Mouse (Mus musculus) layer of hippocampus, adult 9-10 months (tissue): Measurements from ENCODE around the gene Nup107.

ENCODE experiments used
- DNase-seq: peaks from one replicate; pipeline ENCODE4 v3.0.0; 2022; ENCODE audit warnings: low spot score

The Nup107 gene

GRCm38 (mm10) chr10:117792141-117793091 lies at the start of gene Nup107:
TSS of gene Nup107 (minus strand) at chr10:117792705.
- DNase-seq: peak; percentile 99

GRCm38 (mm10) chr10:117841765-117842164 lies 49.3 kb upstream of the Nup107 start:
- no peak for DNase-seq

- no peak for DNase-seq
Observed at GRCm38 (mm10) chr10:117840431-117840995, 48.0 kb upstream of the Nup107 start.

GRCm38 (mm10) chr10:117839737-117840136 lies 47.2 kb upstream of the Nup107 start:
- no peak for DNase-seq

GRCm38 (mm10) chr10:117838924-117839323 lies 46.4 kb upstream of the Nup107 start:
- DNase-seq: no peak

- no peak for DNase-seq
Observed at GRCm38 (mm10) chr10:117836354-117836753, 43.8 kb upstream of the Nup107 start.

GRCm38 (mm10) chr10:117835453-117835852 lies 42.9 kb upstream of the Nup107 start:
- no peak for DNase-seq

GRCm38 (mm10) chr10:117830797-117831196 lies 38.3 kb upstream of the Nup107 start:
- no peak for DNase-seq

GRCm38 (mm10) chr10:117829472-117830155 lies 37.1 kb upstream of the Nup107 start:
- no peak for DNase-seq

GRCm38 (mm10) chr10:117829022-117829421 lies 36.5 kb upstream of the Nup107 start:
- no peak for DNase-seq

GRCm38 (mm10) chr10:117828536-117828935 lies 36.0 kb upstream of the Nup107 start:
- no peak for DNase-seq

GRCm38 (mm10) chr10:117824647-117825046 lies 32.1 kb upstream of the Nup107 start:
- DNase-seq: no peak

- no peak for DNase-seq
Observed at GRCm38 (mm10) chr10:117824139-117824538, 31.6 kb upstream of the Nup107 start.

- no peak for DNase-seq
Observed at GRCm38 (mm10) chr10:117823321-117823720, 30.8 kb upstream of the Nup107 start.

- DNase-seq: no peak
Observed at GRCm38 (mm10) chr10:117818600-117818999, 26.1 kb upstream of the Nup107 start.

GRCm38 (mm10) chr10:117816721-117817120 lies 24.2 kb upstream of the Nup107 start:
- no peak for DNase-seq

GRCm38 (mm10) chr10:117812501-117812900 lies 20.0 kb upstream of the Nup107 start:
- DNase-seq: no peak

GRCm38 (mm10) chr10:117811555-117811954 lies 19.1 kb upstream of the Nup107 start:
- no peak for DNase-seq

GRCm38 (mm10) chr10:117810506-117810905 lies 18.0 kb upstream of the Nup107 start:
- no peak for DNase-seq

- no peak for DNase-seq
Observed at GRCm38 (mm10) chr10:117808068-117808467, 15.6 kb upstream of the Nup107 start.

- DNase-seq: no peak
Observed at GRCm38 (mm10) chr10:117805919-117806318, 13.4 kb upstream of the Nup107 start.
